Mouse (Mus musculus) testis, adult 2 months (tissue): ENCODE measurements around the gene Ccdc188.

ENCODE experiments used
- CTCF ChIP-seq: fragments of 200-500 bp; IDR thresholded peaks from 2 replicates; pipeline ENCODE4 v1.5.1; 2012; ENCODE audit warnings: low read depth, mild to moderate bottlenecking, inconsistent platforms, low read length, moderate library complexity; ENCODE audit not compliant: control insufficient read depth, insufficient read depth, insufficient replicate concordance
- POLR2A ChIP-seq: fragments of 200-500 bp; IDR thresholded peaks from 2 replicates; pipeline ENCODE4 v1.6.1; 2012; ENCODE audit warnings: low read depth, mild to moderate bottlenecking, inconsistent platforms, low read length, moderate library complexity; ENCODE audit not compliant: control insufficient read depth

GRCm38 (mm10) chr16:18230617-18231016 lies 12.9 kb downstream of the Ccdc188 start:
- TF ChIP-seq POLR2A (no peak), CTCF (no peak)
